Mouse (Mus musculus): ENCODE data around the gene Vmn2r103. TPM values are rescaled to one million over a fixed set of nuclear protein-coding genes. Genes with fewer than 3 reads are reported as not detected.

Gene Vmn2r103
- total RNA-seq (2021), result not detected
- long read RNA-seq, experiment 1, result 0 reads
- long read RNA-seq, experiment 2, result 0 reads

- no peak for DNase-seq (ENCODE audit: low spot score in 2 of 2)
Observed at GRCm38 (mm10) chr17:19773063-19773462, at the start of gene Vmn2r103. Vmn2r103 (plus strand) TSS chr17:19773363.

GRCm38 (mm10) chr17:19778994-19779393, 5.8 kb downstream of the Vmn2r103 start:
- no peak for DNase-seq (ENCODE audit: low spot score in 2 of 2)

GRCm38 (mm10) chr17:19789248-19789647, 16.1 kb downstream of the Vmn2r103 start:
- no peak for DNase-seq (ENCODE audit: low spot score in 2 of 2)

Other genes with a start within 250 kb of the Vmn2r103 start
- gene Vmn2r101, start 196.1 kb upstream of the Vmn2r103 start, total RNA-seq (2021), result not detected
- not detected for gene Vmn2r102, start 113.0 kb upstream of the Vmn2r103 start, total RNA-seq (2021)

All from gastrocnemius, postnatal 4 days (tissue).